Mouse (Mus musculus): ENCODE measurements around the gene Mcam. TPM values are rescaled to one million over a fixed set of nuclear protein-coding genes. Genes with fewer than 3 reads are reported as not detected.
A peak's percentile ranks its signal among the peaks of the same experiment; 100 is the strongest.

Mcam gene
- 18.0 and 18.1 TPM in 2 replicates for polyA plus RNA-seq (2016; fragmentation: Nextera tagmentation; extraction: Ambion mirVana)

GRCm38 (mm10) chr9:44134101-44134850, at the start of gene Mcam:
Gene Mcam, plus strand, starts transcription at chr9:44134469.
- ATAC-seq (ENCODE audit: insufficient number of reproducible peaks, insufficient read depth, low FRiP score, low TSS enrichment, low read depth), result peak; percentile 45; the same call in 1 of the 2 replicates
- peak within 1 kb of the TSS; percentile 55 for H3K4me3 ChIP-seq (replicated peaks)
- WGBS, result 2% methylated on average over 53 of the region's 55 CpGs
- H3K4me1 ChIP-seq (replicated peaks), result peaks cover 57% of the 10 kb centered on the region
- H3K27me3 ChIP-seq, result peaks cover 77% of the 10 kb centered on the region
- H3K9me3 ChIP-seq, result no peaks in the 10 kb centered on the region
- H3K4me2 ChIP-seq, result peak within 1 kb of the TSS; percentile 92
- peaks cover 6% of the 10 kb centered on the region for H3K36me3 ChIP-seq
- H3K27ac ChIP-seq, result peak within 1 kb of the TSS; percentile 42; the same call in 1 of the 2 replicates
- H3K9ac ChIP-seq (replicated peaks), result peak within 1 kb of the TSS; percentile 63

GRCm38 (mm10) chr9:44084659-44085229, 49.5 kb upstream of the Mcam start:
- ATAC-seq (ENCODE audit: insufficient number of reproducible peaks, insufficient read depth, low FRiP score, low TSS enrichment, low read depth), result peak; percentile 36; the same call in 1 of the 2 replicates
- H3K27me3 ChIP-seq, result peaks cover 55% of the 10 kb centered on the region
- peak overlapping the region; percentile 63 for H3K4me3 ChIP-seq (replicated peaks)
- peak overlapping the region; percentile 99 for H3K4me2 ChIP-seq
- peak overlapping the region; percentile 74 for H3K9ac ChIP-seq (replicated peaks)
- H3K36me3 ChIP-seq, result no peaks in the 10 kb centered on the region
- H3K9me3 ChIP-seq, result no peaks in the 10 kb centered on the region
- peaks cover 56% of the 10 kb centered on the region for H3K4me1 ChIP-seq (replicated peaks)
- no peak overlapping the region for H3K27ac ChIP-seq
- WGBS, result under 1% methylated on average over 62 of the region's 62 CpGs

- WGBS, result 3% methylated on average over 10 of the region's 10 CpGs
Observed at GRCm38 (mm10) chr9:44085276-44085675, 49.0 kb upstream of the Mcam start.

GRCm38 (mm10) chr9:44085741-44086665, 48.3 kb upstream of the Mcam start:
- Histone ChIP-seq H3K36me3 (peaks cover 6% of the 10 kb centered on the region), H3K9ac (replicated peaks) (0 out of 2 replicates have a peak overlapping the region, but pooled peaks have one; percentile 74), H3K27ac (no peak overlapping the region), H3K27me3 (peaks cover 54% of the 10 kb centered on the region), H3K9me3 (no peaks in the 10 kb centered on the region), H3K4me3 (replicated peaks) (peak overlapping the region; percentile 63), H3K4me1 (replicated peaks) (peaks cover 52% of the 10 kb centered on the region), H3K4me2 (peak overlapping the region; percentile 99)
- ATAC-seq (ENCODE audit: insufficient number of reproducible peaks, insufficient read depth, low FRiP score, low TSS enrichment, low read depth), result no peak
- WGBS, result 69% methylated on average over 15 of the region's 15 CpGs

More at GRCm38 (mm10) chr9:44085276-44085675, 49.0 kb upstream of the Mcam start:
- Histone ChIP-seq H3K27me3 (peaks cover 55% of the 10 kb centered on the region), H3K9ac (replicated peaks) (peak overlapping the region; percentile 74), H3K4me2 (peak overlapping the region; percentile 99), H3K36me3 (no peaks in the 10 kb centered on the region), H3K4me1 (replicated peaks) (peaks cover 55% of the 10 kb centered on the region), H3K27ac (no peak overlapping the region), H3K4me3 (replicated peaks) (peak overlapping the region; percentile 63), H3K9me3 (no peaks in the 10 kb centered on the region)
- ATAC-seq (ENCODE audit: insufficient number of reproducible peaks, insufficient read depth, low FRiP score, low TSS enrichment, low read depth), result no peak

GRCm38 (mm10) chr9:44086960-44087359, 47.3 kb upstream of the Mcam start:
- Histone ChIP-seq H3K4me1 (replicated peaks) (peaks cover 42% of the 10 kb centered on the region), H3K4me2 (no peak overlapping the region), H3K36me3 (peaks cover 16% of the 10 kb centered on the region), H3K27ac (no peak overlapping the region), H3K4me3 (replicated peaks) (no peak overlapping the region), H3K9ac (replicated peaks) (no peak overlapping the region), H3K9me3 (no peaks in the 10 kb centered on the region), H3K27me3 (peaks cover 51% of the 10 kb centered on the region)
- WGBS, result 41% methylated on average over 10 of the region's 10 CpGs
- ATAC-seq (ENCODE audit: insufficient number of reproducible peaks, insufficient read depth, low FRiP score, low TSS enrichment, low read depth), result no peak

GRCm38 (mm10) chr9:44087761-44088455, 46.4 kb upstream of the Mcam start:
- H3K9me3 ChIP-seq, result no peaks in the 10 kb centered on the region
- no peak overlapping the region for H3K9ac ChIP-seq (replicated peaks)
- no peak overlapping the region for H3K4me3 ChIP-seq (replicated peaks)
- H3K4me1 ChIP-seq (replicated peaks), result peaks cover 38% of the 10 kb centered on the region
- H3K36me3 ChIP-seq, result peaks cover 21% of the 10 kb centered on the region
- H3K27me3 ChIP-seq, result peaks cover 47% of the 10 kb centered on the region
- ATAC-seq (ENCODE audit: insufficient number of reproducible peaks, insufficient read depth, low FRiP score, low TSS enrichment, low read depth), result no peak
- H3K4me2 ChIP-seq, result peak overlapping the region; percentile 11; the same call in 1 of the 2 replicates
- H3K27ac ChIP-seq, result no peak overlapping the region
- WGBS, result 4% methylated on average over 15 of the region's 15 CpGs

GRCm38 (mm10) chr9:44088877-44089608, 45.2 kb upstream of the Mcam start:
- Histone ChIP-seq H3K9ac (replicated peaks) (no peak overlapping the region), H3K36me3 (peaks cover 28% of the 10 kb centered on the region), H3K4me1 (replicated peaks) (peaks cover 32% of the 10 kb centered on the region), H3K9me3 (no peaks in the 10 kb centered on the region), H3K4me2 (no peak overlapping the region), H3K27ac (no peak overlapping the region), H3K4me3 (replicated peaks) (no peak overlapping the region), H3K27me3 (peaks cover 35% of the 10 kb centered on the region)
- 60% methylated on average over 12 of the region's 12 CpGs for WGBS
- ATAC-seq (ENCODE audit: insufficient number of reproducible peaks, insufficient read depth, low FRiP score, low TSS enrichment, low read depth), result no peak

GRCm38 (mm10) chr9:44093612-44094503, 40.4 kb upstream of the Mcam start:
- Histone ChIP-seq H3K27ac (no peak overlapping the region), H3K9ac (replicated peaks) (no peak overlapping the region), H3K27me3 (no peaks in the 10 kb centered on the region), H3K4me1 (replicated peaks) (peaks cover 15% of the 10 kb centered on the region; the same call in 1 of the 2 replicates), H3K36me3 (peaks cover 28% of the 10 kb centered on the region), H3K4me2 (no peak overlapping the region), H3K4me3 (replicated peaks) (no peak overlapping the region), H3K9me3 (no peaks in the 10 kb centered on the region)
- 42% methylated on average over 24 of the region's 24 CpGs for WGBS
- ATAC-seq (ENCODE audit: insufficient number of reproducible peaks, insufficient read depth, low FRiP score, low TSS enrichment, low read depth), result peak; percentile 77; the same call in 1 of the 2 replicates

GRCm38 (mm10) chr9:44094737-44095136, 39.5 kb upstream of the Mcam start:
- H3K4me1 ChIP-seq (replicated peaks), result peaks cover 15% of the 10 kb centered on the region; the same call in 1 of the 2 replicates
- peaks cover 28% of the 10 kb centered on the region for H3K36me3 ChIP-seq
- no peak overlapping the region for H3K4me2 ChIP-seq
- no peak overlapping the region for H3K27ac ChIP-seq
- no peaks in the 10 kb centered on the region for H3K27me3 ChIP-seq
- no peak for ATAC-seq (ENCODE audit: insufficient number of reproducible peaks, insufficient read depth, low FRiP score, low TSS enrichment, low read depth)
- WGBS, result 80% methylated on average over 3 of the region's 3 CpGs
- no peaks in the 10 kb centered on the region for H3K9me3 ChIP-seq
- no peak overlapping the region for H3K9ac ChIP-seq (replicated peaks)
- no peak overlapping the region for H3K4me3 ChIP-seq (replicated peaks)
